Mouse (Mus musculus) liver, postnatal 0 days (tissue): ENCODE results near the gene Efna2.

Source experiments
- CTCF ChIP-seq: sonication (generic); IDR thresholded peaks from 2 replicates; pipeline ENCODE4 v1.5.1; 2016; ENCODE audit warnings: antibody characterized with exemption, low read depth
- EP300 ChIP-seq: IDR thresholded peaks from 2 replicates; pipeline ENCODE4 v1.6.1; 2016; ENCODE audit warnings: antibody characterized with exemption, low read depth, mild to moderate bottlenecking

DNA sequence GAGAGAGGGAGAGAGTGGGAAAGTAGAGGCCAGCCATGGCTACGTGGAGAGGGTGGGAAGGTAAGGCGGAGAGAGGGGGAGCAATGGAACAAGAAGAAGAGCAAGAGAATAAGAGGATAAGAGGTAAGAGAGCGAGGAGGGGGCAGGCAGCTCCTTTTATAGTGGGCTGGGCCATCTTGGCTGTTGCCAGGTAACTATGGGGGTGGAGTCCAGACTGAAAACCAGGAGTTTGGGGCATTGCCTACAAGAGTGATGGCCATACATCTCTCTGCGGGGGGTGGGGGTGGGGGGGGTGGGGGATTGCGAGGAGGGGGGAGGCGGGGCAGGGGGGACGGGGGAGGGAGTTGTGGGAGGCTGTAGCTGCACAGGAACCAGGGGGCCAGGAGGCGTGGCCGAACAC is 41.4 kb downstream of the Efna2 start:
- TF ChIP-seq CTCF (no peak), EP300 (no peak)
